Mouse (Mus musculus): ENCODE measurements around the gene Capns1. TPM values are rescaled to one million over a fixed set of nuclear protein-coding genes. Genes with fewer than 3 reads are reported as not detected.

Gene Capns1
- polyA plus RNA-seq, 1 experiment from 2014 or later, result 83.1 TPM

DNA sequence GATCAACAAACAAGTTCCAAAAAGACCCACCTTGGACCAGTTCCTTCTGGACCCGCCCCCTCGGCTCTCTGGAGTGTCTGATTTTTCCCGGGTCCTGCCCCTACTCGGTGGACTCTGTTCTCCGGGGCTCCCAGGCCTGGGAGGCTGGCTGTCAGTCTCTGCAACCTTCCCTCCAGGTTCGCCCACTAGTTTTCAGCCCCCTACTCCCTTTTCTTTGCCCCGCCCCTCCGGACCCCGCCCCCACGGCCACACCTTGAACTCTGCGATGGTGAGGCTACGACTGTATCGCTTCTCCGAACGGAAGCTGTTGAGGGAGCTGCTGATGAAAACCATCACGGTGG lies 32.7 kb upstream of the Capns1 start:
- H3K4me1 ChIP-seq (ENCODE audit: control insufficient read depth, insufficient read depth, low read length), result peaks cover 17% of the 10 kb centered on the region
- no peaks in the 10 kb centered on the region for H3K27me3 ChIP-seq (ENCODE audit: control insufficient read depth, insufficient read depth, low read length)
- peak overlapping the region; percentile 82 for H3K9ac ChIP-seq (ENCODE audit: low read depth, low read length)
- H3K4me3 ChIP-seq (ENCODE audit: low read length), result peak overlapping the region; percentile 82
- peak; percentile 32; the same call in 1 of the 2 replicates for ATAC-seq (ENCODE audit: low FRiP score, low TSS enrichment)
- under 1% methylated on average over 16 of the region's 16 CpGs for WGBS
- H3K36me3 ChIP-seq (ENCODE audit: control insufficient read depth, insufficient read depth, low read length), result peaks cover 43% of the 10 kb centered on the region
- no peaks in the 10 kb centered on the region for H3K9me3 ChIP-seq (ENCODE audit: control insufficient read depth, low read length)
- peak overlapping the region; percentile 73 for H3K4me2 ChIP-seq (replicated peaks; ENCODE audit: low read depth, low read length)
- 0 out of 2 replicates have a peak overlapping the region, but pooled peaks have one; percentile 32 for H3K27ac ChIP-seq (ENCODE audit: low read depth, low read length)

DNA sequence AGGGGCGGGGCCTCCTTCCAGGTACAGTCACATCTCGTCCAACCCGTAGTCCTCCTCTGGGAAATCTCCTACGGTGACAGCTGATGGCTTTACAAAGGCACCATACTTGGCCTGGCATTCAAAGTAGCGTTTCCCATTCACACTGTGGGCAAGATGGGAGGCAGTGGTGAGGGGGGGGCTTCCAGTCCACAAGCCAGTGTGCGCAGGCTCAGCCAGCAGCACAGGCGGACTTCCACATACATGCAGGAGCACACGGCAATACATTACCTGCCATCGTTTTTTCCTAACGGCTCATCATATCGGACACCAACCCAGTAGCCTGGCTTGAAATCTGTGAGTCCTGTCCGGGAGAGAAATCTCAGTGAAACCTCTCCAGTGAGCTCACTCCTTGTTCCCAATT lies 25.6 kb upstream of the Capns1 start:
- no peak overlapping the region for H3K27ac ChIP-seq (ENCODE audit: low read depth, low read length)
- H3K4me3 ChIP-seq (ENCODE audit: low read length), result no peak overlapping the region
- no peaks in the 10 kb centered on the region for H3K9me3 ChIP-seq (ENCODE audit: control insufficient read depth, low read length)
- H3K4me2 ChIP-seq (replicated peaks; ENCODE audit: low read depth, low read length), result no peak overlapping the region
- no peaks in the 10 kb centered on the region; the same call in 1 of the 2 replicates for H3K4me1 ChIP-seq (ENCODE audit: control insufficient read depth, insufficient read depth, low read length)
- H3K9ac ChIP-seq (ENCODE audit: low read depth, low read length), result no peak overlapping the region
- no peak for ATAC-seq (ENCODE audit: low FRiP score, low TSS enrichment)
- no peaks in the 10 kb centered on the region for H3K27me3 ChIP-seq (ENCODE audit: control insufficient read depth, insufficient read depth, low read length)
- peaks cover 43% of the 10 kb centered on the region for H3K36me3 ChIP-seq (ENCODE audit: control insufficient read depth, insufficient read depth, low read length)
- WGBS, result 95% methylated on average over 12 of the region's 12 CpGs

DNA sequence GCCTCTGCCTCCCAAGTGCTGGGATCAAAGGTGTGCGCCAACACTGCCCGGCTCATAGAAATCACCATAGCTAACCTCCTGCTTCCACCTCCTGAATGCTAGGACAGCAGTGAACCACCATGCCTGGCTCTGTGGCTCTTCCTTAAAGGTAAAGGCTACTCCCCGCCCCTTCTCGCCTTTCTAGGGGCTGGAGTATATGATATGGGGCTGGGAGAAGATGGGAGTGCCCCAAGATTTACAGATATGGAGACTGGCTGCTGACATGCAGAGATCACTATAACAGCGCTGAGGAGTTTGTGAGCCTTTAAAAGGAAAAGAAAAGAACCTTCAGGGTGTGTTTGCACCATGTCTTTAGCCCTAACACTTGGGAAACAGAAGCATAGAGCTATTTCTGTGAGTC lies 23.6 kb upstream of the Capns1 start:
- no peak for ATAC-seq (ENCODE audit: low FRiP score, low TSS enrichment)
- H3K4me2 ChIP-seq (replicated peaks; ENCODE audit: low read depth, low read length), result no peak overlapping the region
- H3K27me3 ChIP-seq (ENCODE audit: control insufficient read depth, insufficient read depth, low read length), result no peaks in the 10 kb centered on the region
- H3K9ac ChIP-seq (ENCODE audit: low read depth, low read length), result no peak overlapping the region
- H3K27ac ChIP-seq (ENCODE audit: low read depth, low read length), result no peak overlapping the region
- WGBS, result 89% methylated on average over 5 of the region's 5 CpGs
- H3K4me1 ChIP-seq (ENCODE audit: control insufficient read depth, insufficient read depth, low read length), result no peaks in the 10 kb centered on the region; the same call in 1 of the 2 replicates
- peaks cover 33% of the 10 kb centered on the region for H3K36me3 ChIP-seq (ENCODE audit: control insufficient read depth, insufficient read depth, low read length)
- H3K4me3 ChIP-seq (ENCODE audit: low read length), result no peak overlapping the region
- no peaks in the 10 kb centered on the region for H3K9me3 ChIP-seq (ENCODE audit: control insufficient read depth, low read length)

DNA sequence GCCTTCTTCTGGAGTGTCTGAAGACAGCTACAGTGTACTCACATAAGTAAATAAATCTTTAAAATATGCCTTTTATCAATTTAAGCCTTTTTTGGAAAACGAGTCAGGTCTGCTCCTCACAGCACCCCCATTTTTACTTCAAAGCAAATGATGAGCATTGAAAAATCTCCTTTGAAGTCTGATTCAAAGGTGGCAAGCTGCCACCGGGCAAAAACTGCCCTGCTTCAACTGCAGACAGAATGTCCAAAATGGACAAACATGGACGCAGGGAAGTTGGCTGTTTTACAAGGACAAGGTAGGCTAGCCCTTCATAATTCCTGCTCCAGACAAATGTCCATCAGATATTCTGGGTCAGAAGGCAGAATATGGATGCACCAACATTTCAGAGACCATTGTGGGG lies 22.8 kb upstream of the Capns1 start:
- H3K27ac ChIP-seq (ENCODE audit: low read depth, low read length), result no peak overlapping the region
- 88% methylated on average over 3 of the region's 3 CpGs for WGBS
- H3K4me1 ChIP-seq (ENCODE audit: control insufficient read depth, insufficient read depth, low read length), result no peaks in the 10 kb centered on the region; the same call in 1 of the 2 replicates
- ATAC-seq (ENCODE audit: low FRiP score, low TSS enrichment), result no peak
- H3K36me3 ChIP-seq (ENCODE audit: control insufficient read depth, insufficient read depth, low read length), result peaks cover 26% of the 10 kb centered on the region
- H3K27me3 ChIP-seq (ENCODE audit: control insufficient read depth, insufficient read depth, low read length), result no peaks in the 10 kb centered on the region
- H3K4me3 ChIP-seq (ENCODE audit: low read length), result no peak overlapping the region
- H3K9ac ChIP-seq (ENCODE audit: low read depth, low read length), result no peak overlapping the region
- no peaks in the 10 kb centered on the region for H3K9me3 ChIP-seq (ENCODE audit: control insufficient read depth, low read length)
- no peak overlapping the region for H3K4me2 ChIP-seq (replicated peaks; ENCODE audit: low read depth, low read length)

- Histone ChIP-seq H3K4me3 (ENCODE audit: low read length) (peak overlapping the region; percentile 47), H3K27me3 (ENCODE audit: control insufficient read depth, insufficient read depth, low read length) (no peaks in the 10 kb centered on the region), H3K36me3 (ENCODE audit: control insufficient read depth, insufficient read depth, low read length) (peaks cover 15% of the 10 kb centered on the region), H3K4me2 (replicated peaks; ENCODE audit: low read depth, low read length) (peak overlapping the region; percentile 90), H3K4me1 (ENCODE audit: control insufficient read depth, insufficient read depth, low read length) (no peaks in the 10 kb centered on the region; the same call in 1 of the 2 replicates), H3K9ac (ENCODE audit: low read depth, low read length) (peak overlapping the region; percentile 68; the same call in 1 of the 2 replicates), H3K9me3 (ENCODE audit: control insufficient read depth, low read length) (no peaks in the 10 kb centered on the region), H3K27ac (ENCODE audit: low read depth, low read length) (no peak overlapping the region)
- WGBS, result 12% methylated on average over 11 of the region's 11 CpGs
- no peak for ATAC-seq (ENCODE audit: low FRiP score, low TSS enrichment)
These were observed 21.4 kb upstream of the Capns1 start for GRCm38 (mm10) chr7:30220008-30220356.

DNA sequence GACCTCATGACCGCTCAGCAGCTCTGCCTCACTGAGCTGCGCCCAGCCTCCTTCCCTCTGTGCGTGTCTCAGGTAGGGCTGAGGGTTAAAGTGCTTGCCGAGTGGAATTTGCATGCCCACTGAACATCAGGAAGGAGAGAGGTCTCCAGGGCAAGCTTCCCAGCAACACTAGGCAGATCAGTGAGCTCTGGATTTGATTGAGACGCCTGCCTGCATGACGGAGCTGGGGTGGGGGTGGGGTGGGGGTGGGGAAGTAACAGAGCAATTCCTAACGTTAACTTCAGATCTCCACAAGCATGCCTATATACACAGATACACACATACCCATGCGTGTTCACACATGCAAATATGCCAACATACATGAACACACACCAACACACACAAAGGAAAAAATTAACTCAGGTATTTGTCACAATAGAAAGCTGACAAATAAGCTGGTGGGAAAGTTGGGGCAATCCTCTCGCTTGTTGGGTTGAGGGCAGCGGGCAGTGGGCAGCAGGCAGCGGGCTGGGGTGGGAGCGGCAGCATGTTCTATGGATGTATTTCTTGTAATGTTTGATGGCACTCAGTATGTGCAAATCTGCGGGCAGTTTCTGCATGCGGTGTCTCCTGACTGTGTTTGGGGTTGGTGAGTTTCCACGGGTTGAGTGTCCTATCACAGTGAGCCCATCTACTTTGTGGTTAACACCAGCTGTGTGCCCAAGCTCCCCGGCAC lies 20.8 kb upstream of the Capns1 start:
- H3K9ac ChIP-seq (ENCODE audit: low read depth, low read length), result peak overlapping the region; percentile 68
- 3% methylated on average over 16 of the region's 16 CpGs for WGBS
- peak overlapping the region; percentile 90 for H3K4me2 ChIP-seq (replicated peaks; ENCODE audit: low read depth, low read length)
- no peaks in the 10 kb centered on the region for H3K9me3 ChIP-seq (ENCODE audit: control insufficient read depth, low read length)
- H3K36me3 ChIP-seq (ENCODE audit: control insufficient read depth, insufficient read depth, low read length), result peaks cover 10% of the 10 kb centered on the region
- peak overlapping the region; percentile 47 for H3K4me3 ChIP-seq (ENCODE audit: low read length)
- H3K27me3 ChIP-seq (ENCODE audit: control insufficient read depth, insufficient read depth, low read length), result no peaks in the 10 kb centered on the region
- H3K27ac ChIP-seq (ENCODE audit: low read depth, low read length), result peak overlapping the region; percentile 59; the same call in 1 of the 2 replicates
- no peaks in the 10 kb centered on the region; the same call in 1 of the 2 replicates for H3K4me1 ChIP-seq (ENCODE audit: control insufficient read depth, insufficient read depth, low read length)
- ATAC-seq (ENCODE audit: low FRiP score, low TSS enrichment), result peak; percentile 47

DNA sequence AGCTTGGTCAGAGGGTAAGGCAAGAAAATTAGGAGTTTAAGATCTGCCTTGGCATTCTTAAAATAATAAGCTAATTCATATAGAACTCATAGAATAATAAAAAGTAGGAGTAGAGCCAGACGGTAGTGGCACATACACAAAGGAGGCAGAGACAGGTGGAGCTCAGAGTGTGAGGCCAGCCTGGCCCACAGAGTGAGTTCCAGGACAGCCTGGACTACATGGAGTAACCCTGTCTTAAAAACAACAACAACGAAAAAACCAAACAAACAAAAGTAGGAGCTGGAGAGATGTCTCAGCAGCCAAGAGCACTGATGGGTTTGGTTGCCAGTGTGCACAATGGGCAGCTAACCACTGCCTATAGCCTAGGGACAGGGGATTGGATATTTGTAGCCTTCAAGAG lies 18.7 kb upstream of the Capns1 start:
- H3K4me3 ChIP-seq (ENCODE audit: low read length), result no peak overlapping the region
- no peaks in the 10 kb centered on the region; the same call in 1 of the 2 replicates for H3K4me1 ChIP-seq (ENCODE audit: control insufficient read depth, insufficient read depth, low read length)
- ATAC-seq (ENCODE audit: low FRiP score, low TSS enrichment), result no peak
- H3K9me3 ChIP-seq (ENCODE audit: control insufficient read depth, low read length), result no peaks in the 10 kb centered on the region
- no peaks in the 10 kb centered on the region for H3K36me3 ChIP-seq (ENCODE audit: control insufficient read depth, insufficient read depth, low read length)
- no peak overlapping the region for H3K27ac ChIP-seq (ENCODE audit: low read depth, low read length)
- 82% methylated on average over 2 of the region's 2 CpGs for WGBS
- no peak overlapping the region for H3K9ac ChIP-seq (ENCODE audit: low read depth, low read length)
- H3K4me2 ChIP-seq (replicated peaks; ENCODE audit: low read depth, low read length), result no peak overlapping the region
- H3K27me3 ChIP-seq (ENCODE audit: control insufficient read depth, insufficient read depth, low read length), result no peaks in the 10 kb centered on the region

- WGBS, result under 1% methylated on average over 16 of the region's 16 CpGs
- Histone ChIP-seq H3K4me1 (ENCODE audit: control insufficient read depth, insufficient read depth, low read length) (no peaks in the 10 kb centered on the region; the same call in 1 of the 2 replicates), H3K4me3 (ENCODE audit: low read length) (peak overlapping the region; percentile 3; the same call in 1 of the 2 replicates), H3K36me3 (ENCODE audit: control insufficient read depth, insufficient read depth, low read length) (no peaks in the 10 kb centered on the region), H3K27me3 (ENCODE audit: control insufficient read depth, insufficient read depth, low read length) (no peaks in the 10 kb centered on the region), H3K9me3 (ENCODE audit: control insufficient read depth, low read length) (no peaks in the 10 kb centered on the region), H3K4me2 (replicated peaks; ENCODE audit: low read depth, low read length) (peak overlapping the region; percentile 33), H3K9ac (ENCODE audit: low read depth, low read length) (no peak overlapping the region; the same call in 1 of the 2 replicates), H3K27ac (ENCODE audit: low read depth, low read length) (no peak overlapping the region)
- ATAC-seq (ENCODE audit: low FRiP score, low TSS enrichment), result peak; percentile 81
These were observed 18.1 kb upstream of the Capns1 start for GRCm38 (mm10) chr7:30216723-30217151.

GRCm38 (mm10) chr7:30215875-30216274 lies 17.3 kb upstream of the Capns1 start:
- Histone ChIP-seq H3K4me3 (ENCODE audit: low read length) (no peak overlapping the region), H3K4me1 (ENCODE audit: control insufficient read depth, insufficient read depth, low read length) (no peaks in the 10 kb centered on the region; the same call in 1 of the 2 replicates), H3K9ac (ENCODE audit: low read depth, low read length) (no peak overlapping the region), H3K4me2 (replicated peaks; ENCODE audit: low read depth, low read length) (no peak overlapping the region), H3K36me3 (ENCODE audit: control insufficient read depth, insufficient read depth, low read length) (no peaks in the 10 kb centered on the region), H3K27ac (ENCODE audit: low read depth, low read length) (no peak overlapping the region), H3K27me3 (ENCODE audit: control insufficient read depth, insufficient read depth, low read length) (no peaks in the 10 kb centered on the region), H3K9me3 (ENCODE audit: control insufficient read depth, low read length) (no peaks in the 10 kb centered on the region)
- ATAC-seq (ENCODE audit: low FRiP score, low TSS enrichment), result no peak
- WGBS, result 90% methylated on average over 3 of the region's 3 CpGs

All from kidney, embryonic 14.5 days (tissue).